Mouse (Mus musculus) spleen, adult 12 weeks (tissue): Measurements from ENCODE around the gene Dedd2.
"Not testable (repeated sequence)": the region's sequence is repeated elsewhere in the genome, so short reads cannot be mapped to it uniquely, and the experiment has no call there.

ENCODE experiments used
- DNase-seq: peaks from one replicate; pipeline ENCODE4 v3.0.0; 2022; ENCODE audit warnings: low spot score

Gene Dedd2

DNA sequence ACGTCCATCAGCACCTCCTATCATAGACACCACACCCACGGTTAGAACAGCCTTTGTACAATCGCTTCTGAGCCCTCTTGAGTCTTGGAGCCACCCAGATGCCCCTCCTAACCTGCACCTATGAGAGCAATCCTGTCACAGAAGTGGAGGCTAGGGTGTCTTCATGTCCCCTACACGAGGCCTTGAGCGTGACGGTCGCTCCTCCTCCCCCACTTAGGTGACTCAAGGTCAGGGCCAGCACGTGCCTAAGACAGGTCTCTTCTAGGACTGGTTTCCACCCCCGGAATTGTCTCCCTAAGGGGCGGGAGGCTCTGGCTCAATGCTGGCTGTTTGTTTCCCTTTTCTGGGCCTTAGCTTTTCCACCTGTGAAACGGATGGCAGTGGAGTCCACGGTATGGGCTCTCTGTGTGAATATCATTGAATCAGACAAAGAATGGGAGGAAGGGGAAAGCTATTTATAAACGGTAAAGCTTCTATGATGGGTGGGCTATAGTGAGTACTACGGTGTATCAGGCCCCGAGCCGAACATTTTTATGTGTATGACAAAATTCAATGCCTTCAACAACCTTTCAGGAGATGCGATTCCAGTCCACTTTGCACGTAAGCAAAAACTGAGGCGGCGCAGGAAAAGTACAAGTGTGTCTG is at the start of gene Dedd2:
TSS of gene Dedd2 (minus strand) at position 159 of the 645 bp plus-strand sequence.
- peak; percentile 49 for DNase-seq

DNA sequence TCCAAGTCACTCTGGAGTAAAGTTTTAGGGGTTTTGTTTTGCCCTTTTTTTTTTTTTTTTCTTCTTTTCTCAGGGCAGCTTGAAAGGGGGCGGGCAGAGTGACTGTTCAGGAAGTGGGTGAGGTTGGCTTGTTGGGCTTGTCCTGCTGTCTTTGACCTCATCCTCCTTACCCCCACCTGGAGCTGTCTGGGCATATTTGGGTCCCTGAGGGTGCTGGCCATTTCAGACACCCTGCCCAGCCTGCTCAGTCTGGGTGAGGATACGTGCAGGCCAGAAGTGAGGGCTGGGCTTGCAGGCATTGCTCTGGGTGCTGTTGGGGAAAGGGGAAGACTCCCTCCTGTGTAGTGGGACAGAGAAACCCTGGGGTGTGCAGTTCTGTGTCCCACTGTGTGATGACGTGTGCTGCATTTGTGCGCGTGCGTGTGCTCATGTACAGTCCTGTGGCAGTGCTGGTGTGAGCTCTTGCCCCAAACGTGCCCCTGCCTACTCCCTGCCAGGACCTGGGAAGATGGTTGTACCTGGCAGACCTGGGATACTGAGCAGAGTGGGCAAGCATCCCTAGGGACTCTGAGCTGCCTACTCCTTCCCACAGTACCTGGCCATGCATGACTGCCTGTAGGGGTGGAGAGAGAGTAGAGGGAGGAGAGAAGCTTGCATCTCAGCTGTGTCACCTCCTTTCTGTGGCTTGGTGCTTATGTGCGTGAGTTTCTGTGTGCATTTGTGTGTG is 49.3 kb upstream of the Dedd2 start:
- no peak for DNase-seq

DNA sequence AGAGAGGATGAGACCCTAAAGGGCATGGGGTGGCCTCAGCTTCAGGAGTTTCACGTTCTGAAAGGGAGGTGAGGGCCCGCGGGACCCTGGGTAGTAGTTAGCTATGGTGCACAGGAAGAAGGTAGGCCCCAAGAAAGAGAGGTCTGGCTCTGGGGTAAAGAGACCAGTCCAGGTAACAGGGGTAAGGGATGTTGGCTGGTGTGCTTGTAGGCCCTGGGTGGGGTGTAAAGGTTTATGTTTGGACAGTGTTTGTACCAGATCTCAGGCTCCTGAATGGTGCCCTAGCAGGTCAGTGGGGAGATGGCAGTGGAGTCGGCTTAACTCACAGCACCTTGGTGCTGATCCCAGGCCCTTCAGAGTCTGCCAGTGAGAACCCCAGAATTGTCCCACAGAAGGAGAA is 48.6 kb upstream of the Dedd2 start:
- DNase-seq = no peak

DNA sequence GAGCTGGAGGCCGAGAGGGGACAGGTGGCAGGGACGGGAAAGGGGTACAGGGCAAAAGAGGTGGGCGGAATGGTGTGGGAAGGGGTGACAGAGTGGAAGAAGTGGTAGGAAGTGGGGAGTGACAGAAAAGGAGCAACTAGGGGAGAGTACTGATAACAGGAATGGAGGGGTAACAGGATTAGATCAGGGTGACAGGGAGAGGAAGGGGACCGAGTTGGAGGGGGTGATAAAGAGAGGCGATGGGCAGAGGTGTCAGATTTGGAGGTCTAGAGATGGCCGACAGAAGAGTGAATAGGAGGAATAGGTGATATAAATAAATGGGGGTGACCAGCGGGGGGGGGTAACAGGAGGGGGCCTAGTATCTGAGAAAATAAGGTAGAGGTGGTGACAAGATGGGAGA is 48.2 kb upstream of the Dedd2 start:
- no peak for DNase-seq

DNA sequence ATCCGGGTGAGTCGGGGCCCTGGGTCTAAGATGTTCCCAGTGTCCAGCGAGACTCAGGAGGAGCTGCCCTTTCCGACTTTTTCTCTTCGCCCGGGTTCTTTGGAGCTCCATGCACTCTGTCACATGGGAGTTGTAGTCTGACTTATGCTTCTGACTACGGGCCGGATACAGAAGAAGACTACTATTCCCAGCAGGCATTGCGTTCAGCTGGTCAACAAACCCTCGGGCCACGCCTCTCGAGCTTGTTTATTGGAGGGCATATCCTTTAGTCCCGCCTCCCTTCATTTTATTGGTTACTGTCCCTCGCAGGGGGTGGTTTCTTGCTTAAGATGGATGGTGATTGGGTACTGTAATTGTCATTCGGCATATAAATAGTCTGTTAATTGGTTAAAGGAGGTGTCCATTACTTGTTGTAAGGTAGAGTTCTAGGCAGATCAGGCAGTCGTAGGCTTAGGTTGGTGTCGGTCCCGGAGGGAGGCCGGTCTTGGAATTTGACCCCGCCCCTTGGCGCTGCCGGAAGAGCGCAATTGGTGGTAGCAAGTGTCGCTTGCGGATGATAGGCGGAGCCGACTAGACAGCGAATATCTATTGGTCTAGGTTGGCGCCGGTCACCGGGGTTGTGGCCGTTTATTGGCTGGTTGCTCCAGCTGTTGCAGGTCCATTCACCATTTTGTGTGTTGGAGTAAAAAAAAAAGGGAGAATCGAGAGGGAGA is 47.5 kb upstream of the Dedd2 start:
- DNase-seq = peak; percentile 97

DNA sequence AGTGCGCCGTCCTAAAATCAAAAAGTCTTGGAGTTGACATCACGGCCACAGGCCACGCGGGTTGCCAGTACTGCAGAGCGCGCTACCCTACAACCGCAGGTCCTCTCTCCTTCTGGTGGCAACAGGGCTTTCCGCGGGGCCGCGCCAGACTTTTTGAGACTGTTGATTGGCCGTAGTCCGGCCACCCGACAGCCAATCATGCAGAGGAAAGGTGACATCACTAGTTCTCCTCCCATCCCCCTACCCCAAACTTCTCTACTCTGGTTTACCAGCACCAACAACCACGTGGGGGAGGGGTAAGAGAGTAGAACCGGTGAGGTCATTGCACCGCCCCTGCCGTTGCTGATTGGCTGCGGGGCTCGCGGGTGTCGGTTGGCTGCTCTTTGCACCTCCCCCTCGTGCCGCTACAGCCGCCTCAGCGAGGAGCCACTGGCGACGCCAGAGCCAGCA is 46.9 kb upstream of the Dedd2 start, which contains the start of gene Cic:
TSS of gene Cic (plus strand) at position 404 of the 450 bp plus-strand sequence.
- peak; percentile 99 for DNase-seq

DNA sequence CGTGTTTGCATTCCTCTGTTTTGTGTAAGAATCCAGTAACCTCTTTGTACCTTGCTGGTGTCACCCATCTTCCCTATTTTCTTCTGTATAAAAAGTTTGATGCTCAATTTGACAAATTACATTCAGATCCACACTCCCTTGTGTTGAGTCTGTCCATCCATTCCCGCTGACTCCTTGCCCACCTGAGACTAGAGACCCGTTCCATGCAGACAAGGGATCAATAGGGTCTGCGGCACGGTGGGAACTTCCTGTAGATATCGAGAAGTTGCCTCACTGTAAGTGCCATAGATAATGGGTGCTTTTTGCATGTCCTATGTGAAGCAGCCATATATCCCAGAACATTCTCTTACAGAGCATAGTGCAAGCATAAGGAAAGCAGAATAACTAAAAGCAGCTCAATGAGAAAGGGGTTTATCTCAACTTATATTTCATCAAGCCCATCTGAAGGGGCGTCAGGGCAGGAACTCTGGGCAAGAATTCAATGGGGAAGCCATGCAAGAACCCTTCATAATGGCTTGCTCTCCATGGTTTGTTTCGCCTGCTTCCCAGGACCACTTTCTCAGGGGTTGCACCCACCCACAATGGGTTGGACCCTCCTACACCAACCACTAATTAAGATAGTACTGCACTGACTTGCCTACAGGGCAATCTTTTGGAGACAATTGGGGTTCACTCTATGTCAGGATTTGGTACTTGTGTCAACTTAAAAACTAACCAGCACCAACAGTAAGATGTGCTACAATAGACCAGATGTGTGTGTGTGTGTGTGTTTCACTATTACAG is 46.0 kb upstream of the Dedd2 start:
- DNase-seq = no peak

DNA sequence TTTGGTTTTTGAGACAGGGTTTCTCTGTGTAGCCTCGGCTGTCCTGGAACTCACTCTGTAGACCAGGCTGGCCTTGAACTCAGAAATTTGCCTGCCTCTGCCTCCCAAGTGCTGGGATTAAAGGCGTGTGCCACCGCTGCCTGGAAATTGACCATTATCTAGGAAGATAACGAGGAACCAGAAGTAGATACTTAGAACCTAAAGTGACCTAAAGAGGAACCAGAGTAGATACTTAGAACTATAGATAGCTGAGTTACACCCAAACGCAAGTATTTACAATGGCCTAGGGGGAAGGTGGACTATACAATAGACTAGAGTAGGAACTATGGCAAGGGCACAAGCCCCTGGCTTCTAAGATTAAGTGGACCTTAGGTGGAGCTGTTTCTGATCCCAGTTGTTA is 45.3 kb upstream of the Dedd2 start:
- not testable (repeated sequence) for DNase-seq

DNA sequence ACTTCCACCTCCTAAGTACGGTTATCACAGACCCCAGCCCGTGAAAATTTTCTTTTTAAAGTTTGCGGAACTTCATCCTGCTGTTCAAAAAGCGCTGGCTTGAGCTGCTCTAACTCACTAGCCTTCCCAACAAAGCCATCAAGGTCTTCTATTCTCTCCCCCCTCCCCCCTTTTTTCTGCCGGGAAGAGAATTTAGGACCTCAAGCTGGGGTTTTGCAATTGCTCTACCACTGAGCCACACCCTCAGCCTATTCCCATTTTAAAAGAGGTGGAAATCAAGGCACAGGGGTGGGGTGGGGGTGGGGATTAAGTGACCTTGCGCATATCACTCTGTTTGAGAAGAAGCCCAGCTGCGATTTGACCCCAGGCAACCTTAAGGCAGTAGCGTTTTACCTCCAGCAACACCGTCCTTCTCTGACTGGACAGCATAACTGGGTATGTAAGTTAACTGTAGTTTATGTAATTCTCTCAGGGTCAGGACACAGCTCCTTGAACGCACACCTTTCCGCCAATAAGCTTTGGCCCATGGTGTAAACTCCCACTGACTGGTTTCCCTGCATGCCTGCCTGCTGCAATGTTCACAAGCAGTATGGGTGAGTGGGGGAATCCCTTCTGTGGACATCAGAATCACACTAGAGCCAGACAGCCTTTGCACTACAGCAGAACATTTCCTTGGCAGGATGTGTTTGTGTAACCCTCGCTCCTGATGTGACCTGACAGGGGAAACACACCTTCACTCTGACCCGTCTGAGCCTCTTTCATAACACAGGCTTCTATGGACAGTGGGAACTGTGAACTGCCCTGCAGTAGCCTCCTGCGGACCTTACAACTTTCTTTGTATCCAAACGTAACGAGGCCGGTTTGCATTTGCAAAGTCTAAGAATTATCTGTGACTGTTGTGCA is 43.8 kb upstream of the Dedd2 start:
- no peak for DNase-seq

DNA sequence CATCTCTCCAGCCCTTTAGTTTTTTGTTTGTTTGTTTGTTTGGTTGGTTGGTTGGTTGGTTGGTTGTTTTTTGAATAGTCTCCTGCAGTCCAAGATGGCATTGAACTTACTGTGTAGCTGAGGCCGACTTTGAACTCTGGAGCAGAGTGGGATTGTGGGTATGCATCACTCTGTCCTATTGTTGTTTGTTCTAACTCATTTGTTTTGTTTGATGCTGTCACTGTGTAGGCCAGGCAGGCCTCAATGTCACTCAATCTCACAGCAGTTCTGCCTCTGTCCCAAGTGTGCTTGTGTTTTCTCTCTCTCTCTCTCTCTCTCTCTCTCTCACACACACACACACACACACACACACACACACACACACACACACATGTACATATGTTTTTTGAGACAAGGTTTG is 41.5 kb upstream of the Dedd2 start:
- no peak for DNase-seq

DNA sequence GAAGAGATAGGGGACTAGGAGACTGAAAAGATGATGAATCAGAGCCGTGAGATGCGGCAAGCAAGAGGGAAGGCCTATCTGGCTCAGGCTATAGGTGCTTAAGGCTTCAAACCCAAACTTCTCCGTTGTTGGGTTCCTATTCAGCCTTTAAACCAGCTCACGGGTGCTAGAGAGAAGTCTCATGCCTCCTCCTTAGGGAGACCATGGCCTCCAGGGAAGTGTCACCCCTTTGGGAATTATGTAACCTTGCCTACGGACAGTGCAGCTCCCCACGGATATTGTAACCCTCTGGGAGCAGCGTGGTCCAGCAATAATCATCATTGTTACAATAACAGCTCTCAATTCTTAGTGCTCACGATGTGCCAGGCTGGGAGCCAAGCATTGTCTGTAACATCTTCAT is 31.4 kb upstream of the Dedd2 start:
- no peak for DNase-seq

DNA sequence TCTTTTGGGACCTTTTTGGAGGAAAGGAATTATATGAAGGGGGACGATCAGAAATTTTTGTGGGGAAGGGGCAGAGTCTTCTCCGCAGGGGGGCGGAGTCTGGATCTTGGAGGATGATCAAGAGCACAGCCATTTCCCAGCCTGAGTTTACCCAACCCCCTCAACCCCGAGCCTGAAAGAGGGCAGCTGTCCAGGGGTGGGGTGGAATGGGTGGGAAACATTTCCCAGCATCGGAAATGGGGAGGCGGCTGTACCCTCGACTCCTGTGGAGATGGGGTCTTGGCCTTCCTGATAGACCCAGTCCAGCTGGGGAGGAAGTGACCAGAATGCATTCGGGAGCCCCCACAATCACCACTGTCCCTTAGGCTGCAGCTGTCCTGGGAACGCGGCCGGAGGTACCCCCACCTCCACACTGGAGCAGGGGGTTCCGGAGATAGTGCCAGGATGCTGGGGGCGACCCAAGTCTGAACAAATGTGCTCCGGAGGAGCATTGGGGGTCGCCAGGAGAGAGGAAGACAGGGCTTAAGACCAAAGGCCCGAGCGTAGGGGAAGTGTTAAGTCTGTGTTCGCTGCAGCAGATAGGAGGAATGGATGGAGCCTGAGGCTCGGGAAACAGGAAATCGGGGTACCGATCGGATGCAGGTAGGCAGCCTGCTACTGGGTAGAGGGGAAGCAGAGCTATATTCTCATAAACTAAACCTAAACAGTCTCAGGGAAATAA is 30.8 kb upstream of the Dedd2 start:
- DNase-seq = no peak

DNA sequence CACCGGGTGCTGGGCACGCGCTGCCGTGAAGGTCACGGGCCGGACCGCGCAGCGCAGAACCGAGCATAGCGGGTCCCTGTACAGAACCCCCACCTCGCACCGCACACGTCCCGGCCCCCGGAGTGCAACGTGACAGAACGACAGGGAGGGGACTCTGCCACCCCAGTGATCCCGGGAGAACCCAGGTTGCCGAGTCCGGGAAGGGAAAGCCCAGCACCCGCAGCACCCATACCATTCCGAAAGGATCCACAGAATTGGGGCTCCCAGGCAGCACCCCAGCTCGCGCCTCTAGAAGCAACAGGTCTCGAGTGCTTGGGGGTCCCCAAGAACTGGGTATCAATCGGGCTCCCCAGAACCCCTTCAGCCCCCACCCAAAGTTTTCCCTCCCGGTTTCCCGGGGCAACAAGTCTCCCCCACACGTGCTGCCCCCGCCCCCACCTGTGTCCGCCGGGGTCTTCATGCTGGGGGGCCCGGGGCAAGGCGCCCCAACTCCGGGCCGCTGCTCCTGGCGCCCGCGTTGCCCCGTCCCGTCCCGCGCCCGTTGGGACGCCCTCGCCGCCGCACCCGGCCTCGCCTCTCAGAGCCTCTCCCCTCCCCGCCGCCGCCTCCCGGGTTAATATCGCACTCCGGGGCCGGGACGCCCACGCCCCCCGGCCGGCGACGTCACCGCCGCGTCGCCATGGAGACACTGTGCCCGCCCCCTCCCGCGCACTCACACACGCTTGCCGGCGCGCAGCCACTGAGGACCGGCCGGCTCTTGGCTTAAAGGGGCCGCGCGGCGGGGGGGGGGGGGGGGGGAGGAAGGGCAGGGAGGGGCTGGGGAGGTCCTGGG is 29.9 kb upstream of the Dedd2 start, which contains the start of gene Erf:
TSS of gene Erf (minus strand) at position 621 of the 832 bp plus-strand sequence.
- peak; percentile 91 for DNase-seq

DNA sequence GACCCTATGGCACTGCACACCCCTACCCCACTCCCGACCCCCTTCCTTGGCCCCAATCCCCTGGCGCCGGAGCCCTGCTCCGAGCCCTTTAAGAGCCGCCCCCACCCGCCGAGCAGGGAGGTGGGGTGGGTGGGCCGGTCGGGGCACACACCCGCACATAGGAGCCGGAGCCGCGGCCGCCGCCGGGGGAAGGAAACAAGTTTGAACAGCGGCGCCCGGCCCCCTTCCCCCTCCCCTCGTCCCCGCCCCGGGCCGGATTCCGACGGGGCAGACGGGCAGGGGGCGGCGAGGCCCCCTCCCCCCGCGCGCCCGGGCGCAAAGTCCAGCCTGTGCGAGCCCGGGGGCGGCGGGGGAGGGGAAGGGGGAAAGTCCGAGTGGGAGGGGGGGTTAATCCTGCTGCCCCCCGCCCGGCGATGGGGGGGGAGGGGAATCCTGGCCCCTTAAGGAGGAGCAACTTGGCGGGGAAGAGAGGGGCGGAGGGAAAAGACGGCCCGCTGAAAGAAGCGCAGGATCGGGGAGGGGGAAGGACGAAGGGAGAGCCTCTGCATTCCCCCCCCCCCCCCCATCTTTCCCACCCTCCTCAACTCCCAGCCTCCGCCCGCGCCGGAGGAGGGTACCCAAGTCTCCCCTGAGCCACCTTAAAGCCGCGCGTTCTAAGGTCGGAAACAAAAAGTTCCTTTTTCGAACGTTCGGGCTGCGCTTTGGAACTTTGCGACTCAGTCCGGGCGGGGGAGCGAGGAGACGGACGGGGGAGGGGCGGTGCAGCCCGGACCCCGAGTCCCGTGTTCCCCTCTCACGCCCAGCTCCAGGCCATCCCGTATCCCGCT is 29.1 kb upstream of the Dedd2 start:
- no peak for DNase-seq

DNA sequence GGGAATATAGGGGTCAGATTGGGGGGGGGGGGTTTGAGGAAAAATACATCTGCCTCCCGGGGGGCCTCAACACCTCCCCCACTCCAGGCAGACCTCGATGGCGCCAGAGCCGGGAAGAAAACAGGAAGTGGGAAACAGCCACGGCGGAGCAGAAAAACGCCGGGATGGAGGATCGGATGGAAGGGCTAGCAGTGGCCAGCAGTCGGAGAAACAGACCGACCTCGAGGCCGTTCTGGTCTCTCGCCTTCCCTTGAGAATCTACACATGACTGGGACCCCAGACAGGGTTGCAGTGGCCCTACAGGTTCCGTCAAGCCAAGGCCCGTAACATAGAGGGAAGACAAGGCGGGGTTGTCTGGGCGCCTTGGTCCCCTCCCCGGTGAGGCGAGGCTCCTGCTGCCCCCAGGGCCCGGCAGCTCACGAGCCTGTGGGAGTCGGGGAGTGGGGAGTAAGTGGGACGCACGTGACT is 28.5 kb upstream of the Dedd2 start:
- no peak for DNase-seq

DNA sequence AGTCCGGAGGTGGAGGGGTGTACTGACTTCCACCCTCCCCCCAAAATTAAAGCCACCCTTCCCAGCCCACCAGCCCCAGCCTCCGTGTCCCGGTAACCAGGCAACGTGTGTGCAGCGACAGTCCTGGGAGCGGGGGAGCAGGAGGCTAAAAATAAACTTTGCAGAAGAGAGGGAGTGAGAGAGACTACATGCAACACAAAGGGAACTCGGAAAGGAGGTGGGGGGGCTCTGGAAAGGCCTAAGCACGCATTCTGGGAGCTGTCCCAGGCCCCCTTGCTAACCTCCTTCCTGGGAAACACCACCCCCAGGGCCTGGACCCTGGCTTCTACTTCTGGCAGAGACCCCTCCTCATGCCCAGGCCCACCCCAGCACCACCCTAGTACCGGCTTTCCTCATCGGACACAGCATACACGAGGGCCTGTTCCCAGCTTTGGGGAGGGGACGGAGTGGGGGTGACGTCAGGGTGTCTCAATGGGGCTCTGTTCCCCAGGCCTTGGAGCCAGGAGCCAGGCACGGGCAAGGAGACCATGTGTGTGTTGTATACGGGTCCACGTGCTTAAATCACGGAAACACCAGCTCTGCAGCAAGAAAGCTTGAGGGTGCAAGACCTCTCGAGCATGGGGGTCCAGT is 27.7 kb upstream of the Dedd2 start:
- no peak for DNase-seq

DNA sequence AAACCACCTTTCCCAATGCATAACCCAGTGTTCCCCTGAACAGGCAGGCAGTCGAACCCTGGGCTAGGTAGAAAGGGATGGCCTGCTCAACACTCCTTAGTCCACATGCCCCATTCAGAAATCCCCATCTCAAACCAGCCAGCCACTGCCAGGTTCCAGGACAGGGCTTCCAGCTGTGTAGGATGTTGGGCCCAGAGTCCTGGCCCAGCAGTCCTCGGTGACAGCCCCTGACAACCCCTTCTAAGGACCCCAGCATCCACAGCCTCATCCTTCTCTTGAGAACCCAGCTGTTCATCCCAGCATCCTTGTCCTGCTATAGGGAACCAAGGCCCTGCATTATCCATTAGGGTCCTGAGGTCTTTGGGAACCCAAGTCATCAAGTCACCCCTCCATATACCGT is 27.1 kb upstream of the Dedd2 start:
- DNase-seq = no peak

DNA sequence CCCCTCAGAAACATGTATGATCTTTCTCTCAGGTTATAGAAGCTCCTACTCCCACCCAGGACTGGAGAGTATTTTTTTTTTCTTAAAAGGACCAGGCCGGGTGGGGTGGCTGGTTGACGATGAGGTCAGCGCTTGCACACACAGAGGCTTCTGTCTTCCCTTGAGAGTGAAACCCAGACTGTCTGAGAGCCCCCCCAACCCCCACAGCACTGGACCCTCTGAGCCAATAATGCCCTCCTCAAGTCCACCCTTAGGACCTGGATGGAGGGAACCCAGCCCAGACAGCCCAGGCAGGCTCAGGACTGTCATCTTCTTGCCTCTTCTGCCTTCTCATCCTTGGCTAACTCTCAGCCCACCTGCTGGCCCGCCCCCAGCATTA is 26.3 kb upstream of the Dedd2 start:
- no peak for DNase-seq
